19 mouse cellular contexts compared by ENCODE assay signal in the genomic region with DNA sequence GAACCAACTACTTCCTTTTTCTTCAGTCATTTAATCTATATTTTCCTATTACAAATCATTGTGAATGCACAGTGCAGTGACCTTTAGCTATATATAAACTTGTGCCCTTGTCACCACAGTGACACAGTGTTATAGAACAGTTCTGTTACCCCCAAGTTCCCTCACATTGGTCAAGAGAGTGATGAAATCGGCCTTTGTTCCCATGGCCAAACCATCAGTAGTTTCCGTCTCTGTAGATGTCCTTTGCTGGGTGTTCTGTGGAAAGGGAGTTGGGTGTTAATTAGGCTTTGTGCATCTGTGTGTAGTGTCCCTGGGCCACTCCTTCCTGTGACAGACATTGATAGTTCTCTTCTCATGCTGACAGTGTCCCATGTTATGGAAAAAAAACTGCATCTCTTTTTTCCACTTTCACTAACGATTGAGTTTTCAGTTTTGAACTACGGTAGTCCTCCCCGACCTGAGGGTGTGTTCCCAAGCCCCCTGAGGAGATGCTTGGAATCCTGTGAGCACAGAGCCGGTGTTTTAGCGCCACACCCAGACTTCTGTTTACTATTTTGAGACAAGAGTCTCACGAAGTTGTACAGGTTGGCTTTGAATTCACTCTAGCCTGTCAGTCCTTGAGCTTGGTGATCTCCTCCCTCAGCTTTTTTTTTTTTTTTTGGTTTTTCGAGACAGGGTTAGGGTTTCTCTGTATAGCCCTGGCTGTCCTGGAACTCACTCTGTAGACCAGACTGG. TPM values are rescaled to one million over a fixed set of nuclear protein-coding genes. Genes with fewer than 3 reads are reported as not detected.
A peak's percentile ranks its signal among the peaks of the same experiment; 100 is the strongest.
DNase-seq lines count a peak whose midpoint lies in the region; ATAC-seq and TF ChIP-seq lines count a peak whose summit lies in the region.
"Had no signal": no experiment of that assay in that cellular context is flagged by ENCODE, and none has a peak within 500 bp of the region (broad histone marks: within the 10 kb centered on the region; RNA-seq: fewer than 3 reads in every experiment).

No protein-coding gene starts in this region.

- no peak for TF ChIP-seq EP300 in stomach, postnatal 0 days (optimal IDR thresholded peaks at IDR 0.05)

- no peak for TF ChIP-seq CTCF in stomach, postnatal 0 days (IDR thresholded peaks at IDR 0.05; ENCODE audit: low read depth)

- WGBS in liver, embryonic 16.5 days (ENCODE audit: insufficient replicate concordance), result 72% methylated on average over 9 of the region's 9 CpGs
- WGBS in stomach, postnatal 0 days, result 81% methylated on average over 9 of the region's 9 CpGs

- peak overlapping the region; percentile 49; the same call in 1 of the 2 replicates for H3K27ac ChIP-seq in liver, embryonic 16.5 days (ENCODE audit: low read length)
- no peak overlapping the region for H3K27ac ChIP-seq in stomach, postnatal 0 days (replicated peaks)
- H3K27ac ChIP-seq: forebrain, embryonic 12.5 days; limb, embryonic 13.5 days; stomach, embryonic 15.5 days had no signal

- peak; percentile 70 for ATAC-seq in liver, embryonic 16.5 days (ENCODE audit: low read depth)
- ATAC-seq in stomach, postnatal 0 days (ENCODE audit: low FRiP score, low TSS enrichment), result peak; percentile 58; the same call in 1 of the 2 replicates
- ATAC-seq: activated CD4-positive, CD25-positive, alpha-beta regulatory T cell, adult 4 months had no signal

- H3K9ac ChIP-seq in liver, embryonic 16.5 days (ENCODE audit: low read depth, low read length), result no peak overlapping the region
- no peak overlapping the region for H3K9ac ChIP-seq in stomach, postnatal 0 days (ENCODE audit: low read length)
- H3K9ac ChIP-seq: forebrain, embryonic 12.5 days; heart, embryonic 12.5 days; limb, embryonic 13.5 days; stomach, embryonic 15.5 days had no signal

- H3K27me3 ChIP-seq in liver, embryonic 16.5 days (ENCODE audit: control insufficient read depth, insufficient read depth, low read depth, low read length), result no peaks in the 10 kb centered on the region
- no peaks in the 10 kb centered on the region for H3K27me3 ChIP-seq in stomach, postnatal 0 days (ENCODE audit: control insufficient read depth, insufficient read depth, low read length)
- H3K27me3 ChIP-seq: heart, embryonic 12.5 days; limb, embryonic 13.5 days; stomach, embryonic 15.5 days had no signal

- H3K4me3 ChIP-seq in liver, embryonic 16.5 days (ENCODE audit: low read depth, low read length), result no peak overlapping the region
- H3K4me3 ChIP-seq in stomach, postnatal 0 days (ENCODE audit: low read depth, low read length), result no peak overlapping the region
- H3K4me3 ChIP-seq: forebrain, embryonic 12.5 days; heart, embryonic 12.5 days; limb, embryonic 13.5 days; stomach, embryonic 15.5 days had no signal

- H3K36me3 ChIP-seq in liver, embryonic 16.5 days (ENCODE audit: control insufficient read depth, insufficient read depth), result no peaks in the 10 kb centered on the region
- no peaks in the 10 kb centered on the region for H3K36me3 ChIP-seq in stomach, postnatal 0 days (ENCODE audit: control insufficient read depth, insufficient read depth, low read length)
- H3K36me3 ChIP-seq: forebrain, embryonic 12.5 days; stomach, embryonic 15.5 days had no signal

- peaks cover 18% of the 10 kb centered on the region for H3K4me1 ChIP-seq in liver, embryonic 16.5 days (ENCODE audit: control insufficient read depth, low read depth, low read length)
- no peaks in the 10 kb centered on the region for H3K4me1 ChIP-seq in stomach, postnatal 0 days (replicated peaks; ENCODE audit: control insufficient read depth, insufficient read depth)

- no peak overlapping the region for H3K4me2 ChIP-seq in liver, embryonic 16.5 days (ENCODE audit: low read depth, low read length)
- no peak overlapping the region for H3K4me2 ChIP-seq in stomach, postnatal 0 days (replicated peaks; ENCODE audit: low read depth)
- H3K4me2 ChIP-seq: forebrain, embryonic 12.5 days; heart, embryonic 12.5 days; limb, embryonic 13.5 days; stomach, embryonic 15.5 days had no signal

- intact Hi-C loops in left cerebral cortex, postnatal 4 days (cut with DNase I), result no loop called here

- peak; percentile 52 for DNase-seq in lung, postnatal 25 days (ENCODE audit: low spot score)
- no peak for DNase-seq in lung, postnatal 14 days
- peak; percentile 71 for DNase-seq in ZHBTc4 (ENCODE audit: low read depth, low spot score)
- DNase-seq in stomach, postnatal 0 days (ENCODE audit: low spot score), result no peak
- no peak for DNase-seq in embryo, embryonic 11 days
- DNase-seq in gastrocnemius, adult 18-20 months (ENCODE audit: low spot score), result no peak
- no peak for DNase-seq in left cerebral cortex, postnatal 4 days
- DNase-seq: adrenal gland, postnatal 25 days; cerebellum, adult 2 months; kidney, adult 9 months; kidney, postnatal 4 days; midbrain, embryonic 14.5 days; thymus, postnatal 14 days had no signal

- H3K9me3 ChIP-seq in liver, embryonic 16.5 days (replicated peaks; ENCODE audit: control insufficient read depth, low read length), result no peaks in the 10 kb centered on the region
- H3K9me3 ChIP-seq in stomach, postnatal 0 days (ENCODE audit: control insufficient read depth, low read length), result no peaks in the 10 kb centered on the region
- H3K9me3 ChIP-seq: forebrain, embryonic 12.5 days; heart, embryonic 12.5 days; limb, embryonic 13.5 days; stomach, embryonic 15.5 days had no signal

RNA-seq across cellular contexts. Expression of a gene that starts 9.6 kb away (rescaled TPM):
- polyA plus RNA-seq in liver, embryonic 16.5 days (2015; fragmentation: Nextera tagmentation; extraction: Ambion mirVana), result 30.9 and 36.2 TPM in 2 replicates
- polyA plus RNA-seq in stomach, postnatal 0 days (2015; fragmentation: Nextera tagmentation; extraction: Ambion mirVana), result 44.0 and 45.6 TPM in 2 replicates
- 10 to 100 TPM; 27.0 to 30.3 TPM for total RNA-seq in gastrocnemius, adult 18-20 months (2021)
- total RNA-seq in left cerebral cortex, postnatal 4 days (2021), result 100 to 1,000 TPM; 118 to 120 TPM

RNA-seq across cellular contexts. Expression of a gene that starts 54.6 kb away (rescaled TPM):
- polyA plus RNA-seq in liver, embryonic 16.5 days (2015; fragmentation: Nextera tagmentation; extraction: Ambion mirVana), result 2.0 and 2.4 TPM in 2 replicates
- polyA plus RNA-seq in stomach, postnatal 0 days (2015; fragmentation: Nextera tagmentation; extraction: Ambion mirVana), result 3.3 and 3.4 TPM in 2 replicates
- under 1 TPM; 0.32 to 0.52 TPM for total RNA-seq in gastrocnemius, adult 18-20 months (2021)
- total RNA-seq in left cerebral cortex, postnatal 4 days (2021), result 10 to 100 TPM; 36.3 to 37.3 TPM

Comparison
In these comparisons a context has a peak if more than half of its experiments do, and no peak if none do; other contexts are left out.
1. DNase-seq: peak in lung, postnatal 25 days (single experiment) and ZHBTc4 (single experiment); none in lung, postnatal 14 days (single experiment), stomach, postnatal 0 days (single experiment), embryo, embryonic 11 days (single experiment), gastrocnemius, adult 18-20 months (single experiment) and left cerebral cortex, postnatal 4 days (single experiment).
2. RNA of a gene that starts 54.6 kb away (total RNA-seq): 36.3 to 37.3 TPM in left cerebral cortex, postnatal 4 days; 0.32 to 0.52 TPM in gastrocnemius, adult 18-20 months; every median in the first group is over 10 times any median in the second.